Mouse (Mus musculus) G1E (cell line): Measurements from ENCODE around the gene Gse1.

Source experiments
- CTCF ChIP-seq: IDR thresholded peaks from 2 replicates; pipeline ENCODE4 v1.5.1; 2012; ENCODE audit warnings: low read depth, low read length, inconsistent platforms, mixed read lengths
- GATA1 ChIP-seq: IDR thresholded peaks from 2 replicates; pipeline ENCODE4 v1.6.1; 2012; ENCODE audit warnings: borderline replicate concordance, low read length, inconsistent platforms, mixed read lengths
- GATA2 ChIP-seq: IDR thresholded peaks from 2 replicates; pipeline ENCODE4 v1.6.1; 2012; ENCODE audit warnings: low read depth, low read length, inconsistent platforms, borderline replicate concordance
- POLR2AphosphoS5 ChIP-seq: IDR thresholded peaks from 2 replicates; pipeline ENCODE4 v1.6.1; 2012; ENCODE audit warnings: low read depth, low read length, inconsistent platforms; ENCODE audit not compliant: insufficient replicate concordance
- TAL1 ChIP-seq: conservative IDR thresholded peaks from 2 replicates; pipeline ENCODE4 v1.6.1; 2012; ENCODE audit warnings: low read depth, low read length, inconsistent platforms, mixed read lengths

DNA sequence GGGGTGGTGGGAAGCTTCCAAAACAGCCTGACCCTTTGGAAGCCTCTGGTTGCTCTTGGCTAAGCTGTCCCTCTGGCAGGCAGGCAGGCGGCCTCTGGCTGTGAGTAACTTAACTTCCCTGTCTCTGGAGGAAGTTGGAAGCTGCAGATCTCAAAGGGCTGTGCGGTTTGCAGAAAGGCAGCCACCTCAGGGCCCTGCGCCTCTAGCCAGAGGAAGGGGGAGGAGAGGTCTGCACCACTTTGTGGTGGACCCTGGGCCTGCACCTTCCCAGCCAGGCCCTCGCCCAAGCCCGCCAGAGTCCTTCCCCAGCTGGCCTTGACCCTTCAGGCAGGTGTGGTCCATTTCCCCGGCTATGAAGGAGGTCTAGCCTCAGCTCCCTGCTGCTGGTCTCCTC lies 311.1 kb downstream of the Gse1 start:
- no peak for TF ChIP-seq POLR2AphosphoS5
- no peak for TF ChIP-seq TAL1
- no peak for TF ChIP-seq CTCF
- TF ChIP-seq GATA1 = no peak
- no peak for TF ChIP-seq GATA2
